Mouse (Mus musculus) liver, adult 2 months (tissue): Measurements from ENCODE around the gene Cyp2c70.

Experiments
- CTCF ChIP-seq: fragments of 200-500 bp; IDR thresholded peaks from 2 replicates; pipeline ENCODE4 v1.5.1; 2011; ENCODE audit warnings: low read depth, low read length, control low read depth
- POLR2A ChIP-seq: fragments of 200-500 bp; IDR thresholded peaks from 2 replicates; pipeline ENCODE4 v1.6.1; 2011; ENCODE audit warnings: low read length, control low read depth; ENCODE audit not compliant: insufficient read depth; ENCODE audit errors: extremely low read depth

DNA sequence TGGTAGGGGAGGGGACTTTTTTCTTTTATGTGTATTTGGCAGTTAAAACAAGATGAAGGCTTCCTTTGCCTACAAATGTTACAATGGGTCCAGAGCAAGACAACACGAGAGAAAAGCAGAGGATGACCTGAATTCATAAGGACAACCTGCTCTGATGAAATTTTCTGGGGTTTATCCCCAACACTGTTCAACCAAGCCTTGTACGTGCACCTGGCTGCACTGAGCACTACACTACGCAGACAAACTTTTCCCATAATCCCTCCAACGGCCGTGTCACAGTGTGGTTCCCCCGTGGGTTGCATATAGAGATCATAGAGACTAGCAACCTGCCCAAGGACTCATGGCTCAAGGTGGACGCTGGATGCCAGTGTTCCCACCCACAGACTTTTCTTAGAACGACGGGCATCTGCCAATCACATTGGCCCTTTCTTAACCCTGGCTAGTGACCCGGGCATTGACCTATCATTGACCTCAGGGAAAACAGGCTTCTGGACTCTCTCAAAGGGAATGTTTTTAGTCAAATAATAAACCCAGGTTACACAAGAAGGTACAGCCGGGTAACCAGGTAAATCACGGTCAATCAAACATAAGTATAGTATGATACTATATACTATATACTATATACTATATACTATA lies 39.5 kb upstream of the Cyp2c70 start:
- TF ChIP-seq CTCF (no peak), POLR2A (no peak)
